Mouse (Mus musculus) thymus, adult 2 months (tissue): ENCODE measurements around the gene Ubxn6.

Experiments
- CTCF ChIP-seq: fragments of 200-500 bp; IDR thresholded peaks from 2 replicates; pipeline ENCODE4 v1.5.1; 2012; ENCODE audit warnings: mild to moderate bottlenecking, control low read depth, low read length, moderate library complexity, borderline replicate concordance; ENCODE audit not compliant: control insufficient read depth, poor library complexity, insufficient read depth; ENCODE audit errors: extremely low read depth
- POLR2A ChIP-seq: fragments of 200-500 bp; IDR thresholded peaks from 2 replicates; pipeline ENCODE4 v1.6.1; 2012; ENCODE audit warnings: mild to moderate bottlenecking, low read length, control low read depth, moderate library complexity; ENCODE audit not compliant: control insufficient read depth, poor library complexity, insufficient read depth; ENCODE audit errors: extremely low read depth

DNA sequence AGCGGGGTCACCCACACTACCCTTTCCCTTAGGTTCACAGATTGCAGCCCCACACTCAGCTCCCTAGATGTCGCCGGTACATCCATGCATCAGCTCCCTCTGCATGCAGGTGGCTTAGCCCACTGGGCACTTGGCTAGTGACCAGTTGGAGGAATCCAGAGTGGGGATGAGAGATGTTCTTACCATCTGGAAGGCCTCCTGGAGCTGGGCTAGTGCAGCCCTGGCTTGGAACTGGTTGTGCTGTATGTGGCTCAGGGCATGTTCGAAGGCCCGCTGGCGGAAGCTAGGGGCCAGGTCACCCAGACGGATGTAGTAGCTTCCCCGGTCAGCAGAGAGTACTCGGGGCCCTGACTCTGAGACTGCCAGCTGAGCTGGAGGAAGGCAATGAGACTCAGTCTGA is 28.1 kb upstream of the Ubxn6 start:
- TF ChIP-seq CTCF (no peak), POLR2A (no peak)
